Mouse (Mus musculus): ENCODE results near the gene Slc30a9. TPM values are rescaled to one million over a fixed set of nuclear protein-coding genes. Genes with fewer than 3 reads are reported as not detected.

Gene Slc30a9
- polyA plus RNA-seq, 1 experiment = 26.2 TPM

- DNase-seq = no peak
- TF ChIP-seq CTCF (IDR thresholded peaks at IDR 0.05; ENCODE audit: insufficient read depth, low read length) (no peak), POLR2A (IDR thresholded peaks at IDR 0.05; ENCODE audit: borderline replicate concordance, extremely low read depth, low read depth, low read length) (no peak)
- no peaks in the 10 kb centered on the region for H3K4me1 ChIP-seq (ENCODE audit: control insufficient read depth, insufficient read depth, low read length)
- H3K4me3 ChIP-seq (replicated peaks; ENCODE audit: extremely low read depth, low read depth, low read length) = no peak overlapping the region
- 95% methylated on average over 4 of the region's 4 CpGs for WGBS
Measured at GRCm38 (mm10) chr5:67280400-67280799, 26.4 kb upstream of the Slc30a9 start.

- WGBS = 71% methylated on average over 3 of the region's 3 CpGs
- Histone ChIP-seq H3K4me3 (replicated peaks; ENCODE audit: extremely low read depth, low read depth, low read length) (no peak overlapping the region), H3K4me1 (ENCODE audit: control insufficient read depth, insufficient read depth, low read length) (no peaks in the 10 kb centered on the region)
- DNase-seq = no peak
- TF ChIP-seq POLR2A (IDR thresholded peaks at IDR 0.05; ENCODE audit: borderline replicate concordance, extremely low read depth, low read depth, low read length) (no peak), CTCF (IDR thresholded peaks at IDR 0.05; ENCODE audit: insufficient read depth, low read length) (no peak)
Measured at GRCm38 (mm10) chr5:67295029-67295428, 11.7 kb upstream of the Slc30a9 start.

GRCm38 (mm10) chr5:67295682-67296081 is 11.1 kb upstream of the Slc30a9 start:
- 52% methylated on average over 6 of the region's 6 CpGs for WGBS
- DNase-seq = no peak
- H3K4me3 ChIP-seq (replicated peaks; ENCODE audit: extremely low read depth, low read depth, low read length) = no peak overlapping the region
- H3K4me1 ChIP-seq (ENCODE audit: control insufficient read depth, insufficient read depth, low read length) = no peaks in the 10 kb centered on the region
- TF ChIP-seq CTCF (IDR thresholded peaks at IDR 0.05; ENCODE audit: insufficient read depth, low read length) (no peak), POLR2A (IDR thresholded peaks at IDR 0.05; ENCODE audit: borderline replicate concordance, extremely low read depth, low read depth, low read length) (no peak)

- no peak for TF ChIP-seq CTCF (IDR thresholded peaks at IDR 0.05; ENCODE audit: insufficient read depth, low read length)
- TF ChIP-seq POLR2A (IDR thresholded peaks at IDR 0.05; ENCODE audit: borderline replicate concordance, extremely low read depth, low read depth, low read length) = no peak
- 97% methylated on average over 1 of the region's 1 CpGs for WGBS
- no peaks in the 10 kb centered on the region for H3K4me1 ChIP-seq (ENCODE audit: control insufficient read depth, insufficient read depth, low read length)
- H3K4me3 ChIP-seq (replicated peaks; ENCODE audit: extremely low read depth, low read depth, low read length) = no peak overlapping the region
- no peak for DNase-seq
Measured at GRCm38 (mm10) chr5:67296171-67296570, 10.6 kb upstream of the Slc30a9 start.

GRCm38 (mm10) chr5:67297026-67297813 is 9.5 kb upstream of the Slc30a9 start:
- TF ChIP-seq CTCF (IDR thresholded peaks at IDR 0.05; ENCODE audit: insufficient read depth, low read length) (no peak), POLR2A (IDR thresholded peaks at IDR 0.05; ENCODE audit: borderline replicate concordance, extremely low read depth, low read depth, low read length) (no peak)
- 77% methylated on average over 5 of the region's 5 CpGs for WGBS
- Histone ChIP-seq H3K4me3 (replicated peaks; ENCODE audit: extremely low read depth, low read depth, low read length) (no peak overlapping the region), H3K4me1 (ENCODE audit: control insufficient read depth, insufficient read depth, low read length) (no peaks in the 10 kb centered on the region)
- DNase-seq = no peak

GRCm38 (mm10) chr5:67299847-67300412 is 6.8 kb upstream of the Slc30a9 start:
- 82% methylated on average over 6 of the region's 6 CpGs for WGBS
- no peak for DNase-seq
- TF ChIP-seq CTCF (IDR thresholded peaks at IDR 0.05; ENCODE audit: insufficient read depth, low read length) = no peak
- TF ChIP-seq POLR2A (IDR thresholded peaks at IDR 0.05; ENCODE audit: borderline replicate concordance, extremely low read depth, low read depth, low read length) = no peak
- Histone ChIP-seq H3K4me3 (replicated peaks; ENCODE audit: extremely low read depth, low read depth, low read length) (no peak overlapping the region), H3K4me1 (ENCODE audit: control insufficient read depth, insufficient read depth, low read length) (no peaks in the 10 kb centered on the region; the same call in 1 of the 2 replicates)

GRCm38 (mm10) chr5:67300926-67301597 is 5.7 kb upstream of the Slc30a9 start:
- H3K4me1 ChIP-seq (ENCODE audit: control insufficient read depth, insufficient read depth, low read length) = no peaks in the 10 kb centered on the region; the same call in 1 of the 2 replicates
- no peak for TF ChIP-seq POLR2A (IDR thresholded peaks at IDR 0.05; ENCODE audit: borderline replicate concordance, extremely low read depth, low read depth, low read length)
- TF ChIP-seq CTCF (IDR thresholded peaks at IDR 0.05; ENCODE audit: insufficient read depth, low read length) = no peak
- 95% methylated on average over 8 of the region's 8 CpGs for whole genome bisulfite sequencing
- no peak for DNase-seq
- H3K4me3 ChIP-seq (replicated peaks; ENCODE audit: extremely low read depth, low read depth, low read length) = no peak overlapping the region

GRCm38 (mm10) chr5:67301722-67302331 is 4.9 kb upstream of the Slc30a9 start:
- Histone ChIP-seq H3K4me1 (ENCODE audit: control insufficient read depth, insufficient read depth, low read length) (no peaks in the 10 kb centered on the region; the same call in 1 of the 2 replicates), H3K4me3 (replicated peaks; ENCODE audit: extremely low read depth, low read depth, low read length) (no peak overlapping the region)
- TF ChIP-seq POLR2A (IDR thresholded peaks at IDR 0.05; ENCODE audit: borderline replicate concordance, extremely low read depth, low read depth, low read length) (no peak), CTCF (IDR thresholded peaks at IDR 0.05; ENCODE audit: insufficient read depth, low read length) (no peak)
- DNase-seq = no peak
- 49% methylated on average over 5 of the region's 8 CpGs for WGBS

- Histone ChIP-seq H3K4me1 (ENCODE audit: control insufficient read depth, insufficient read depth, low read length) (peaks cover 5% of the 10 kb centered on the region), H3K4me3 (replicated peaks; ENCODE audit: extremely low read depth, low read depth, low read length) (no peak overlapping the region)
- TF ChIP-seq CTCF (IDR thresholded peaks at IDR 0.05; ENCODE audit: insufficient read depth, low read length) = no peak
- TF ChIP-seq POLR2A (IDR thresholded peaks at IDR 0.05; ENCODE audit: borderline replicate concordance, extremely low read depth, low read depth, low read length) = no peak
- 42% methylated on average over 1 of the region's 1 CpGs for WGBS
- no peak for DNase-seq
Measured at GRCm38 (mm10) chr5:67303816-67304215, 2.9 kb upstream of the Slc30a9 start.

Data from lung, adult 2 months (tissue).